Mouse (Mus musculus): ENCODE results near the gene Rasl12. TPM values are rescaled to one million over a fixed set of nuclear protein-coding genes. Genes with fewer than 3 reads are reported as not detected.

Rasl12 gene
- polyA plus RNA-seq (2012; rRNA removed; ENCODE audit: low replicate concordance), result 45.7 and 82.2 TPM in 2 replicates

DNA sequence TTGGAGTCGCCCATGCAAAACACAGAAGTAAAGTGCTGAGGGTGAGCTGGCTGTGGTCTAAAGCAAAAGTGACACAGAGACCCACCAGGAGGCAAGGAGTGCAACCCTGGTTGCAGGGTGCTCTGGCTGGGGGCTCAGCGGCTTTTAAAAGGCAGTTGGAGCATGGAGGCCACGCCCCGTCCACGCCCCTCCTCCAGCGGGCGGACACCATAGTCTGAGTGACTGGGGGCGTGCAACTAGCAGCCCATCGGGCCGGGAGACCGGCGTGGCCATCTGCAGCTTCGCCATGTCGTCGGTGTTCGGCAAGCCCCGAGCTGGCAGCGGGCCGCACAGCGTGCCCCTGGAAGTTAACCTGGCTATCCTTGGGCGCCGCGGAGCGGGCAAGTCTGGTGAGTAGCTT, at the start of gene Rasl12:
Rasl12 (plus strand) TSS at position 228 of the 400 bp plus-strand sequence.

DNA sequence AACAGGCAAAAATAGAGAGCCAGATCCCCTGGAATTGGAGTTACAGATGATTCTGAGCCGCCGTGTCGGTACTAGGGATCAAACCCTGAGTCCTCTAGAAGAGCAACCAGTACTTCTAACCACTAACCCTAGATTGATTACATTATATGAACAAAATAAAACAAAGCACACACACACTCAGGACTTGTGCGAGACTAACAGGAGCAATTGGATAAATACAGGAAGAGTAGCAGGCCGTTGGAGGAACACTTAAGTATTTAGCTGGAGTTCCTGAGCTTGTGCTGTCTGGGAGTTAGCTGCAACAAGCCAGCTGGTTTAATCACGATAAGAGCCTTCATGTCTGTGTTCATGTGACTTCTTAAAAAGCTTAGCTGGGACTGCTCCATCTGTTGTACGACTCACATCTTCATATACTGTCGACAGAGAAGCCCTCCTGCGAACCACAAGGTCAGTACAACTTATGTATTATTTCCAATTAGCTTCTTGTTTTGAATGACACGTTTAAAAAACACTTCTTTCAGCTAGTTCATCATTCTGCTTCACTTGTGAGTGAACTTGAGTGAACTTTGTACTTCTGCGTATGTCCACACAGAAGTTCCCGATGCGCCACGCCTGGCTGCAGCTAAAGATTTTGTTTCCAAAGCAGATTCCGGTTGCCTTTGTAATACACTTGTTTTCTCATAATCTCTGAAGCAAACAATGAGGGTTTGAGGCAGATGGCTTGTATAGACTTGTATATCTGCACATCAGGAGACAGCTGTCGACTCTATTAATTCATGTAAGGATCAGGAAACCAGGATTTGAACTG, 37.5 kb upstream of the Rasl12 start, which contains the start of gene Ubap1l:
Ubap1l (plus strand) TSS at position 401 of the 808 bp plus-strand sequence.

GRCm38 (mm10) chr9:65391613-65391964, 6.7 kb upstream of the Rasl12 start, which contains the start of gene Kbtbd13:
TSS of gene Kbtbd13 (minus strand) at chr9:65391652.

GRCm38 (mm10) chr9:65422760-65423501, 24.6 kb downstream of the Rasl12 start, which contains the start of gene Slc51b:
TSS of gene Slc51b (minus strand) at chr9:65422955.

DNA sequence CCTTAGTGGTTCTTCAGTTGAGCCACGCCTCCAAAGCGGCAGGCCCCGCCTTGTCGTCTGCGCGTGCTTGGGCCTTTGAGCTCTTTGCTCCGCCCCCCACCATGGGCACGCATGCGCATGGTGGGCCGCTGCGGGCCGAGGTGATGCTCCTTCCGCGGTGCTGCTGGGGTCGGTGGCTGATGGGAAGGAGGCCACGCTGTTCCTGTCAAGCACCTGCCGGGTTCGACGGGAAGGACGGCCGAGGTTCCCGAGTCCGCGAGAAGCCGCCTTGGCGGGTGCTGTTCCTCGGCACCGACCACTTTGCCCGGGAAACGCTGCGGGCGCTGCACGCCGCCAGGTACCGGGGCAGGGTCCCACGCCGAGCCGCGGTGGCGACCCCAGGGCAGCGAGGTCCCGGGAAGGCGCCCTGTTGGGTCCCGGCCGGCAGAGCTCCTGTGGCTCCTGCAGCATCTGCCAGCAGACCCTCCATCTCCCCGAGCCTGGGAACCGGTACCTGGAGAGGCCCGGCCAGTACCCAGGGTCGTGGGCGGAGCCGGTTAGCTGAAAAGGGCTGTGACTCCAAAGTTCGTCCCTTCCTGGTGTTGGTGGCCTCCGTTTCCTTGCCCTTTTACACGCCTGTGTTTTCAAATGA, 37.5 kb downstream of the Rasl12 start, which contains the start of gene Mtfmt:
Mtfmt (plus strand) TSS at position 112 of the 631 bp plus-strand sequence.

GRCm38 (mm10) chr9:65460732-65461442, 62.6 kb downstream of the Rasl12 start, which contains the start of gene Spg21:
TSS of gene Spg21 (plus strand) at chr9:65460947.

Other genes with a start within 250 kb of the Rasl12 start
- 14.8 and 20.1 TPM in 2 replicates for gene Parp16, start 203.2 kb upstream of the Rasl12 start, polyA plus RNA-seq (2012; rRNA removed; ENCODE audit: low replicate concordance)
- 17.1 and 26.0 TPM in 2 replicates for gene Cilp, start 133.3 kb upstream of the Rasl12 start, polyA plus RNA-seq (2012; rRNA removed; ENCODE audit: low replicate concordance)
- 13.1 and 16.5 TPM in 2 replicates for gene Clpx, start 104.2 kb upstream of the Rasl12 start, polyA plus RNA-seq (2012; rRNA removed; ENCODE audit: low replicate concordance)
- 6.5 and 10.1 TPM in 2 replicates for gene Pdcd7, start 52.4 kb upstream of the Rasl12 start, polyA plus RNA-seq (2012; rRNA removed; ENCODE audit: low replicate concordance)
- gene Ubap1l, start 37.5 kb upstream of the Rasl12 start, polyA plus RNA-seq (2012; rRNA removed; ENCODE audit: low replicate concordance), result 0.16 and 0.27 TPM in 2 replicates
- 1.8 and 2.6 TPM in 2 replicates for gene Kbtbd13, start 6.9 kb upstream of the Rasl12 start, polyA plus RNA-seq (2012; rRNA removed; ENCODE audit: low replicate concordance)
- not detected in 2 replicates for gene Slc51b, start 24.4 kb downstream of the Rasl12 start, polyA plus RNA-seq (2012; rRNA removed; ENCODE audit: low replicate concordance)
- 12.4 and 14.4 TPM in 2 replicates for gene Mtfmt, start 37.3 kb downstream of the Rasl12 start, polyA plus RNA-seq (2012; rRNA removed; ENCODE audit: low replicate concordance)
- gene Spg21, start 62.4 kb downstream of the Rasl12 start, polyA plus RNA-seq (2012; rRNA removed; ENCODE audit: low replicate concordance), result 40.3 and 57.6 TPM in 2 replicates
- gene Ankdd1a, start 121.7 kb downstream of the Rasl12 start, polyA plus RNA-seq (2012; rRNA removed; ENCODE audit: low replicate concordance), result 0.45 and 0.82 TPM in 2 replicates
- 34.8 and 57.1 TPM in 2 replicates for gene Plekho2, start 181.5 kb downstream of the Rasl12 start, polyA plus RNA-seq (2012; rRNA removed; ENCODE audit: low replicate concordance)
- 0.20 and 1.8 TPM in 2 replicates for gene Pif1, start 188.7 kb downstream of the Rasl12 start, polyA plus RNA-seq (2012; rRNA removed; ENCODE audit: low replicate concordance)
- 60.9 and 102 TPM in 2 replicates for gene Rbpms2, start 231.1 kb downstream of the Rasl12 start, polyA plus RNA-seq (2012; rRNA removed; ENCODE audit: low replicate concordance)